Mouse (Mus musculus): Measurements from ENCODE around the gene Nipal1.
A peak's percentile ranks its signal among the peaks of the same experiment; 100 is the strongest.

Nipal1 gene

GRCm38 (mm10) chr5:72666428-72666827, 18.8 kb downstream of the Nipal1 start:
- DNase-seq: no peak

- DNase-seq: no peak
These were observed 20.8 kb downstream of the Nipal1 start for GRCm38 (mm10) chr5:72668351-72668750.

GRCm38 (mm10) chr5:72671017-72671699, 23.6 kb downstream of the Nipal1 start:
- no peak for DNase-seq

GRCm38 (mm10) chr5:72674994-72675542, 27.5 kb downstream of the Nipal1 start:
- DNase-seq: no peak

GRCm38 (mm10) chr5:72681451-72681850, 33.9 kb downstream of the Nipal1 start:
- DNase-seq: no peak

GRCm38 (mm10) chr5:72689556-72689955, 42.0 kb downstream of the Nipal1 start:
- no peak for DNase-seq

GRCm38 (mm10) chr5:72690516-72690915, 42.9 kb downstream of the Nipal1 start:
- no peak for DNase-seq

GRCm38 (mm10) chr5:72694684-72695083, 47.1 kb downstream of the Nipal1 start:
- DNase-seq: no peak

- no peak for DNase-seq
These were observed 48.9 kb downstream of the Nipal1 start for GRCm38 (mm10) chr5:72696491-72696890.

GRCm38 (mm10) chr5:72698343-72698742, 50.7 kb downstream of the Nipal1 start:
- no peak for DNase-seq

- no peak for DNase-seq
These were observed 51.4 kb downstream of the Nipal1 start for GRCm38 (mm10) chr5:72698818-72699499.

- DNase-seq: no peak
These were observed 51.9 kb downstream of the Nipal1 start for GRCm38 (mm10) chr5:72699500-72699818.

- no peak for DNase-seq
These were observed 54.6 kb downstream of the Nipal1 start for GRCm38 (mm10) chr5:72702202-72702601.

GRCm38 (mm10) chr5:72706095-72706494, 58.5 kb downstream of the Nipal1 start:
- DNase-seq: no peak

GRCm38 (mm10) chr5:72706722-72707121, 59.1 kb downstream of the Nipal1 start:
- DNase-seq: peak; percentile 6

- DNase-seq: no peak
These were observed 61.9 kb downstream of the Nipal1 start for GRCm38 (mm10) chr5:72709451-72709850.

- DNase-seq: no peak
These were observed 62.4 kb downstream of the Nipal1 start for GRCm38 (mm10) chr5:72709976-72710375.

- DNase-seq: peak; percentile 61
These were observed 63.1 kb downstream of the Nipal1 start for GRCm38 (mm10) chr5:72710572-72711278.

- DNase-seq: no peak
These were observed 73.0 kb downstream of the Nipal1 start for GRCm38 (mm10) chr5:72720587-72720986.
